Mouse (Mus musculus) fat pad, adult 2 months (tissue): ENCODE data around the gene Mfng.

Experiments
- DNase-seq: peaks from one replicate; pipeline ENCODE4 v3.0.0-alpha.2; 2011; ENCODE audit warnings: low read depth, low spot score; ENCODE audit errors: extremely low read depth

Mfng gene

DNA sequence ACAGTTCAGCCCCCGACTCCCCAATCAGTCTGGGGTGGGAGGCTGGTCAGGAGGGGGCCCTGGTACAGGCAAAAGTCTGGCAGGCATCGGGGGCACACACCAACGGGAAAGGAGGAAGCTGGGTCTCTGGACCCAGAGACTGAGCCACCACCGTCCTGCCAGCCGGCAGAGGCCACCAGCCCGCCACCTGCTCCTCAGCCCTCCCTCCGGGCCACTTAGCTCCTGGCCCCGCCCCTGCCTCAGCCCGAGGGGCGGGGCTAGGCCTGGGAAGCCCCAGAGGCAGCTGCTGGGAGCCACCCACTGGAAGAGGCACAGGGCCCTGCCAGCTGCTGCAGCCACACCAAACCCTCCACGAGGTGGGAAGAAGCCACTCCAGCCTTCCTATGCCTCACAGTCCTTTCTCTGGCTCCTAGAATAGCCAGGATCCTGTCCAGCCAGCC, at the start of gene Mfng:
Gene Mfng, minus strand, starts transcription at position 186 of the 440 bp plus-strand sequence.
- no peak for DNase-seq

GRCm38 (mm10) chr15:78816074-78816391, 42.8 kb upstream of the Mfng start:
- no peak for DNase-seq

DNA sequence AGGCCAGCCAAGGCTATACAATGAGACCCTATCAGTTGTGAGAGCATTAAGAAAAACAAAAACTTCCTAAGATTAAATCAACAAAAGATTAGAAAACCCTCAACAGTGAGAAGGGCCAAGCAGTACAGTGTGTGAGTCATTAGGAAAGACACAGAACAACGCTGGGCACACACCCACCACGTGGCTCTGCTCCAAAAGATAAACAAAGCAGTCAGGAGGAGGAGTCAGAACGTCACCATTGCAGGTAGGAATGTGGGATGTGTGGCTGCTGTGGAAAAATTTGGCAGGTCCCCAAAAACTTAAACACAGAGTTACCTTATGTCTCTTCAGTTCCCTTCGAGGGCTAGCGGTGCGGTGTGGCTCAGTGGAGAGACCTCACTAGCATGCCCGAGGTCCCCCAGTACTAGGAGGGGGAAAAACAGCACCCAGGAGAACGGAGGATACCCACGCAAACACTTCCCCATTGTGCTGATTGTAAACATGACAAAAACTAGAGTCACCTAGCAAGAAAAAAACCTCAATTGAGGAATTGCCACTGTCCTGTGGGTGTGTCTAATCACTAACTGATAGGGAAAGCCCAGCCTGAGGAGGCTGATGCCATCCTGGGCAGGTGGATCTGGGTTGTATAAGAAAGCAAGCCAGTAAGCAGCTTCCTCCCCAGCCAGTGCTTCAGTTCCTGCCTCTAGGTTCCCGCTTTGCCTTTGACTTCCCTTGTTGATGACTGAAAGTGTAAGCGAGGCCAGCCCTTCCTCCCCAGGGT, 42.2 kb upstream of the Mfng start:
- DNase-seq, result no peak

DNA sequence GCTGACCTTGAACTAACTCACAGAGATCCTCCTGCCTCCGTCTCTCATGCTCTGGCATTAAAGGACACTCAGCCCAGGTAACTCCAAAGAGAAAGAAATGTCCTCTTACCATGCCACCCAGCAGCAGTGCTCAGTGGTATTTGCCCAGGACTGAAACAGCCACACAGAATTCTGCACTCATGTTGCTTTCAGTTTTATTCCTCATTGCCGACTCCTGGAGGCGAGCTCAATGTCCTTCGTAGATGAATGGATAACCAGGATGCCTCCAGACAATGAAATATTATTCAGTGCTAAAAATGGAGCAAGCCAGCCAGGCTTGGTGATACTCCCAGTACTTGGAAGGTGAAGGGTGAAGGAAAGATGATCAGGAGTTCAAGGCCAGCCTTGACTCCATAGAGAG, 40.3 kb upstream of the Mfng start:
- DNase-seq, result no peak

DNA sequence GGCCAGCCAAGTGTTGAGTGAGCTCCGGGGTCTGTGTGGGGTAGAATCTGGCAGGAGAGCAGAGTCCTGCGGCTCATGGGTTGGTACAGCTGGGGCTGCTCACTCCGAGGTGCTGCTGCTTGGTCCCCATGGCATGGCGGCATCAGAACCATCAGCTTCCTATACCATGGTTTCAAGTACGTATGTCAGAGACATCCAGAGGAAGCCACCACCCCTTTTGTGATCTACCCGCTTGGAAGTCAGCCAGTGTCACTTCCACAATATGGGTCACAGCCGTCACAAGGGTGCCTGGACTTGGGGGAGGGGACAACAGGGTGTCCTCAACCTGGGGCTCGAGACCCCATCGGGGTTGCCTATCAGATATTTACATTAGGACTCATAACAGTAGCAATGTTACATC, 36.9 kb upstream of the Mfng start:
- DNase-seq, result no peak

DNA sequence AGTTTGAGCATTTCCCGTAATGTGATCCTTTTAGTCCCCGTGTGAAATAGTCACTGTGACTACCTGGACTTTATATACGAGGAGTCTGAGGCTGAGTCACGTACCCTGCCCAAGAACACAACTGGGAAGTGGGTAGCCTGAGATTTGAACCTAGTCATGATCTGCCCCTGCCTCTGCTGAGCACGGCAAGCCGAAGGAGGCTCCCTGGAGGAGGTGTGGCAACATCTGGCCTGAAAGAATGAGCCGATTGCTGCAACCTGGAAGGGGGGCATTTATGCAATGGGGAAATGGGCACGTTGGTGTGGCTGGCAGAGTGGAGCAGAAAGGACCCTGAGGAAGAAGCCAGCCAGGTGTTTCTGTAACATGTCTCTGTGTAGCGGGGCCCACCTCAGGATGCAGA, 36.5 kb upstream of the Mfng start:
- no peak for DNase-seq

DNA sequence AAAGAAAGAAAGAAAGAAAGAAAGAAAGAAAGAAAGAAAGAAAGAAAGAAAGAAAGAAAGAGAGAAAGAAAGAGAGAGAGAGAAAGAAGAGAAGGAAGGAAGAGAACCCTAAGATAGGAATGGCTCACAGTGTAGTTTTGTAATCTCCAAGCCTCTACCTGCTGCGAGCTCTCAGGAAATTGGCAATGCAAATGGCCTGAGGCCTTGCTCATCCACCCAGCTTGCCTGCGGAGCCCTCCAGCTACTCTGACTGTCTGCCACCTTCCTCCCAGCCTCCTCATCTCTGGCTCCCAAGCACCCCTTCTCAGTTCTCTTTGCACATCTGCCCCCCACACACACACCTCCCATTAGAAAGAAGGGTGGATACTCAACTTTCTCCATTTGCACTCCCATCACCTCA, 35.7 kb upstream of the Mfng start:
- DNase-seq, result no peak

DNA sequence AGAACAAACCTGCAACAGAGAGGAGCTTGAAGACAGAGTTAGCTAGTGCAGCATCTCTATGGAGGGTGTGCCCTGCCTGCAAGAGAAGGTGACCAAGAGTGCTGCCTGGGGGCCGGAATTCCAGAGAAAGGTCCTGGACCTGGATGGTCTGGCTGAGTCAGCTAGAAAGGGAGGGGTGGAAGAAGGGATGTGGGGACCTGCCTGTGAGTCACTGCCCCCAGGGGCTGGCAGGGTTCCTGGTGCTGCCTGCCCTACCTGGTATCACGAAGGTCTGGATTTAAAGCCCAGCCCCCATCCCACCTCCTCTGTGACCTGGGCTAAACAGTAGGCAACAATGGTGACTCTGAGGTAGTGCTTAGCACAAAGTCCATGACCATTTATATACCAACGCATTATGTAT, 33.9 kb upstream of the Mfng start:
- DNase-seq, result no peak

GRCm38 (mm10) chr15:78806614-78807013, 33.3 kb upstream of the Mfng start:
- no peak for DNase-seq

DNA sequence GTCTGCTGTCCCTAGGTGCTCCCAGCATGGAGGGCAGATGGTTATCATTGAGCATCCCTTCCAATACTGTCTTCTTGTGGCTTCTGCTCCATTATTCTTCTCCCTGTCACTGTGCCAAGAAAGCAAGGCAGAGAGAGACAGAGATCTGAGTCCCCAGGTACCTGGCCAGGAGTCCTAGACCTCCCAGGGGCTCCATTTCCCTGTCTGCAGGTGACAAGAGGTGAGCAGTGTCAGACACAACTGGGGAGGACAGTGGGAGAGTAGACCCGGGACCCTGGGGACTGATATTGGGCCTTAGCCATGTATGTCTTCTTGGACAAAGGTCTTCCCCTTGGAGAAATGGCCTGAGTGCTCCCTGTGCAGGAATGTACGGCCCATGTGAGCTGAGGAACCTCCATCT, 32.1 kb upstream of the Mfng start:
- DNase-seq, result no peak

- no peak for DNase-seq
Measured at GRCm38 (mm10) chr15:78804326-78804725, 31.1 kb upstream of the Mfng start.

GRCm38 (mm10) chr15:78803499-78803900, 30.2 kb upstream of the Mfng start:
- DNase-seq, result no peak

DNA sequence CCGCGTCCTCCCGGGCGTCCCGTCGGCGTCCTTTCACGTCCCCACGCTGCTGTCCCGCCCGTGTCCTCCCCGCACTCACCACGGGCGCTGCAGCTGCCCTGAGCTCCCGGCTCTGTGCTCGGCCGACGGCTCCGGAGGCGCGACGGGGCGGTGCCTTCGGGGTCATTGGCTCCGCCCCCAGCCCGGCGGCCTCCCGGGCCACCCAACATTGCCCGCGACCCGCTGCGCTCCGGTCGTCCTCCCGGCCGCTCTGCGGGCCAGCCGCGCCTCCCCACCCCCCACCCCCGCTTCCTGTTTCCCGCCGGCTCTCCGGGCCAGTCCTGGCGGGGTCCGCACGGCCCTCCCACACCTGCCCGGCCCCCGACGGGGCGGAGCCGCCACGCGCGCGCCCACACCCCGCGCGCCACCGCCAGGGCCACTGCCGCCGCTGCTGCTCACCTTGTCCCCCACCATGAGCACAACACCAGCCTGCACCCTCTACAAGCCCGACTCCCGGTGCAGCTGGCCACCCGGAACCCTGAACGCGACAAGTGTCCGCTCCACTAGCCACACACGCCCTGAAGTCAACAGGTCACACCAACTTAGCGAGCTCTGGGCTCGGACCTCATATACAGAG, 29.6 kb upstream of the Mfng start, which contains the start of gene Card10:
Gene Card10, minus strand, starts transcription at position 267 of the 616 bp plus-strand sequence.
- no peak for DNase-seq

DNA sequence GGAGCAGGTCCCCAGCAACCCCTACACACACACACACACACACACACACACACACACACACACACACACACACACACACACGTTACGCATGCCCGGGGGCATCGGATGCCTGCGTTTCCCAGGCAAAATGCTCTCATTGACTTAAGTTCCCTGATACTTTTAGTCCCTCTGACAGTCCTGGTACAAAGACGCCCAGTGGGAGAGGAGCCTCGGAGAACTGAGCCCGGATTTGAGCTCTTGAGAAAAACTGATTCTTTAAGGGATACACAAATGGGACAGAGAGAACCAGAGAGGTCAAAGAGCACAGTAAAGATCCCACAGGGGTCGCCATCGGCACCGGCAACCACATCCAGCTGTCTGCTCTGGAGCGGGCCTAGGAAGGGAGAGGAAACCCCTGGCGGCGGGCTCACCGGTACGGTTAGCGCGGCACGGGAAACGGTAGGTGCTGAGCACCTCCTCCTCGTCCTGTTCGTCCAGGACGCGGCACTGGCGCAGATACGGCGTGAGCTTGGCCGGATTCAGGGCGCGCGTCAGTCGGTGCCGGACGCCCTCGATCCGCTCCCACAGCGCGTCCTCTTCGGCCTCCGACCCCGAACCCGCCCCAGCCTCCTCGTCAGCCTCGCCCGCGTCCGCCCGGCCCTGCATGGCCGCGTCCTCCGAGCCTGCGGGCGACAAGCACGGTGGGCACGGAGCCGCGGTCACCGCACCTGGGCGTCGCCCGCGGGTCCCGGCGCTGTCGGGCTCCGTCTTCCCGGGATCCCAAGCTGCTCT, 28.9 kb upstream of the Mfng start:
- DNase-seq, result no peak

DNA sequence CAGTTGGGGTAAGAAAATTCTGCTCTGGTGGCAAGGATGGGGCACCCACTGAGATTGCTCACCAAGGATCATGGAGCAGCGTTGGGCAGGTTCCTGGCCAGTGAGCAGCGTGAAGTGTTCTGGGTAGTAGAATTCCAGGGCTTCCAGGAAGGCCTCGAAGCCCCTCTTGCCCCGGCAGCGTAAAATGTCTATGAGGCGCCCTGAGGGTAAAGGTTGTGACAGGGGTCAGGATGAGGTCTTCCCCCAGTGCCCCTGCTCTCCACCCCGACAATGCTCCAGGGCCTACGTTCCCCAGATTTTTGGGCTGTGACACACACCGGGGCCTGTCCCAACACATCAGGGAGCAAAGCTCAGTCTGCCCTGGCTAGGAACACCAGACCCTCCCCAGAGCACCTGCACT, 28.3 kb upstream of the Mfng start:
- DNase-seq, result no peak

GRCm38 (mm10) chr15:78799029-78799428, 25.8 kb upstream of the Mfng start:
- no peak for DNase-seq

GRCm38 (mm10) chr15:78797060-78797329, 23.7 kb upstream of the Mfng start:
- no peak for DNase-seq

GRCm38 (mm10) chr15:78796196-78797059, 23.2 kb upstream of the Mfng start:
- no peak for DNase-seq

DNA sequence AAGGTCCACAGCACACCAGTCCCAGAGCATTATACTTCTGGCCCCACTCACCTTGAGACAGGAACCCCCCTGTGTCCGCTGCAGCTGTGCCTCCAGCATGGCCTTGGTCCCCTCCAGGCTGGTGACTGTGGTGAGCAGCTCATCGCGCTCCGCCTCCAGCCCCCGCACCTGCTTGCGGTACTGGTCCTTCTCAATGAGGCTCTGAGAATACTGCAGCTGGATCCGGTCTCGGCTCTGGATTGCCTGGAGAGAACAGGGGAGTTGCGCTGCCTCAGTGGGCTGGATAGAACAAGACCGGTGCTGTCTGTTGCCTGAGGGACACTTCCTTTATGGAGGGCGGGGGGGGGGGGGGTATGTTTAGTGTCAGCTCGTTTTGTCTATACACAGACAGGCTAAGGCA, 17.7 kb upstream of the Mfng start:
- DNase-seq, result no peak

DNA sequence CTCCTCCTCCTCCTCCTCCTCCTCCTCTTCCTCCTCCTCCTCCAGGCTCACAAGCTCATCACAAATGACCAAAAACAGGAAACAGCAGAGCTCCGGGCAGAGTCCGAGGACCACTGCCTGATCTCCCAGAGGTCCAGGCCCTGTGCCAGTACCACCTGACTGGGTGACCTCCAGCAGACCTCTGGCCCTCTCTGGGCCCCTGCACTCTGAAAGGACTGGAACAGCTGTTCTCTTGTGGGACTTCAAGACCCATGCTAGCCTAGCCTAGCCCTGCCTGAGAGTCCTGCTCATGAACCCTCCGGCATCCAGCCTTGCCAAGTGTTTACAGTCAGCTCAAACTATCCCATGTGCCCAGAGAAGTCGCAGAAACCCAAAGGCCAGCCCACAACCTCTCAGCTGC, 17.2 kb upstream of the Mfng start:
- no peak for DNase-seq

DNA sequence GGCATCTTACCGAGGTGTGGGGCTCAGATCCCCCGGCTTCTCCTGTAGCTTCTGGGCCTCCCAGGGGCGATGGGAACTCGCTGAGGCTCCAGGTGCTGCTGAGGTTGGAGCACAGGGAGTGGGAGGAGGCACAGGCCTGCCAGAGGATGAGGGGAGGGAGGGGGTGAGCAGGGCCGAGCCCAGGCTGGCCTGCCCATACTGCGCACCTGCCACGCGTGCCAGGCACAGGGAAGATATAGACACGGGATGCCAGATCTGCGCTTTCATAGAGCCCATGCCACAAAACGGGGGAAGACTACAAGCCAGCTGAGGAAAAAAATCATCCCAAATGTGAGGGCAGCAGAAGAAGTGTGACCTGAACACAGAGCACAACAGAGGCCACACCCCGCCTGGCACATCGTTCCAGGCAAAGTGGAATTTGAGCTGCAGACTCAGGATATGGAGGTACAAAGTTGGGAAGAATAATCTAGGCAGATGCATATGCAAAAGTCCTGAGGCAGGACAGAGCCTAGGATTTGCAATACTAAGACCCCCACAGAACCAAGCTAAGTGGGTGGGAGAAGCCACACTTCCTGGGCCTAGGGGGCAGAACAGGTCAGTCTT, 16.5 kb upstream of the Mfng start:
- no peak for DNase-seq
